Mouse (Mus musculus): ENCODE measurements around the gene Ltbp4. TPM values are rescaled to one million over a fixed set of nuclear protein-coding genes. Genes with fewer than 3 reads are reported as not detected.

Gene Ltbp4
- polyA plus RNA-seq, 1 experiment, result 68.8 TPM

DNA sequence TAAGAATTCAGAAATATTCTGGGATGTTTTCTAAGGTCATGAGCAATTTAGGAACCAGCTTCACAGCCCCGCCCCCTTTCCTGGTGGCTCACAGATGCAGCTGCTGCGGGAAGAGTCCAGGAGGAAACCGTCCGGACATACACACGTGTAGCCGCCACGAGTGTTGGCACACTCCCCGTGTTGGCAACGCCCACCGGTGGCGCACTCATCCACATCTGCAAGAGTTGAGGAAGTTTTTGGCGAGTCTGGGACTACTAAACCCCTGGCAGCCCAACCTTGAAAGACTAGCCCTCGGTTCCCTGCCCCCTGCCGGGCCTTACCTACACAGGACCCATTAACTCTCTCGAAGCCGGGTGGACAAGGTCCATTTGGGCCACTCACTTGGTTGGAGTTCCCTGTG is 8.8 kb downstream of the Ltbp4 start:
- no peak for DNase-seq (ENCODE audit: extremely low spot score in 1 of 2, low spot score in 1 of 2)

DNA sequence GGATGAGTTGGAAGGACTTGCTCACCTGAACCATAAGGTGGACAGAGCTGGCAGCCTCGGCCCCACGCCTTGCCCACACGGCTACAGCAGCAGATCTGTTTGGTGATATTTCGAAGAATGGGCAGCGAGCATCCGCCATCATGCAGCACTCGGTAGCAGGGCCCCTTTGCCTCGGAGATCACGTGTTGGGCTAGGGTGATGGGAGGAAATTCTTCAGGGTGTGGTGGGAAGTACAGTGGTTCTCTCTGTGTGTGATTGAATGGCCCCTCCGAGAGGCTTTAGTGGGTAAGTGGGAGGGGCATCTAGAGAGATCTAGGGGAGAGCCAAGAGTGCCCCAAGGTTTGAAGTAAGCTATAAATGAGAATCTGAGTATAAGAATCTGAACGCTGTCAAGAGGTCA is 9.3 kb downstream of the Ltbp4 start:
- DNase-seq (ENCODE audit: extremely low spot score in 1 of 2, low spot score in 1 of 2), result no peak

DNA sequence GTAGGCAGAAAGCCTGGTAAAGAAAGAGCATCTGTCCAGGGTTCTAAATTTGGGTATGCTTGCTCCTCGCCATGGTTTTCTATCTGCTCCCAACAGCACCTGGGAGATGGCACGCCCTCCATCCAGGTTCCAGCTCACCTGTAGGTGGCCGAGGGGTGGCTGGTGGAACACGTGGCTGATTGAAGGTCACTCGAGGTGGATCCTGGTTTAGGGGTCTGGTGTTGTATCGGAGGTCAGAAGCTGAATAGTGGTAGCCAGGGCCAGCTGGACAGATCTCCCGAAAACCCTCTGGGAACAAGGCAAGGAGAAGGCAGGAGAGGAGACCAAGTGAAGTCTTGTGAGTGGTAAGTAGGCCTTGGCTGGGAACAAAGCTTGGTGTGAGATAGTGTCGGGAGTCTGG is 10.0 kb downstream of the Ltbp4 start:
- DNase-seq (ENCODE audit: extremely low spot score in 1 of 2, low spot score in 1 of 2), result no peak

DNA sequence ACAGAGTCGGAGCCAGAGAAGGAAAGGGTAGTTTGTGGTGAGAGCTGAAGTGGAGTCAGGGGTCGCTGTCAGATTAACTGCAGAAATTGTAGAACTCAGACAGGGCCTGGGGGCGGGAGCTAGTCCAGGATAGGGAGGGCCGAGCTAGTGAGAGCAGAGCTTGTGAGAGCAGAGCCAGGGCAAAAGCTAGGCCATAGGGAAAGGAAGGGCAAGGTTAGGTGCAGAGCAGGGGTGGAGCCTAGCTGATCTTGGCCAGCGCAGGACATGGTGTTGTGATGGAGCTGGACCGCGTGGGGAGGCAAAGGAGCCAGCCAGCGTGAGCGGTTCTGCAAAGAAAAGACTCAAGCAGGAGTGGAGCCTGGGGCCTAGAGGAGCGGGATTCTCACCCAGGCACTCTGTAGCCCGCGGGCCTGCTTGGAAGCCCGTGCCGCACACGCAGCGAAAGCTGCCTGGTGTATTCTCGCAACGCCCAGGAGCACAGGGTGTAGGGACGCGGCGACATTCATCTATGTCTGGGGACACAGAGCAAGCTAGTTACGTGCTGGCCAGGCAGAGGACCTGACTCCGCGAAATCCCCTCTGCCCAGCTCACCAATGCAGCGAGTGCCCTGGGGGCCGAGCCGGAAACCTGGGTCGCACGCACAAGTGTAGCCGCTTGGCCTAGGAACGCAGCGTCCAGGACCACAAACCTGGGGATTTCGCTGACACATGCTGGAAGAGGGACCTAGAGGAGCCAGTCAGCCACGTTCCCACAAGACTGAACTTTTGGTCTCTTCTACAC is 11.2 kb downstream of the Ltbp4 start:
- no peak for DNase-seq (ENCODE audit: extremely low spot score in 1 of 2, low spot score in 1 of 2)

DNA sequence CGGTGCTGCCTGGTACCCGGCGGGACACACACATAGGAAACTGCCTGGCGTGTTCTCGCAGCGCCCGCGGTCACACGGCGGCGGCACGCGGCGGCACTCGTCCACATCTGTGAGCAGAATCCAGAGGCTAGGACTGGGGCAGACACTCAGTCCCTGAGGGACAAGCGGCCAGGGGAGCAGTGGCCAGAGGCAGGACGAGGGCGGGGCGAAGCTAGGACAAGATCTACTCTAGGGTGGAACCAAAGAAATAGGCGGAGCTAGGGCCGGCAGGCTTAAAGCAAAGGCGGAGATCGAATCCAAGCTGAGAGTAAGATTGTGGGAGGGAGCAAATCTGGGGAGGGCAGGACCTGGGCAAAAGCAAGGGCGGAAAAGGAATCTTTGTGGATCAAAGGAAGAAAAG is 11.8 kb downstream of the Ltbp4 start:
- DNase-seq (ENCODE audit: extremely low spot score in 1 of 2, low spot score in 1 of 2), result no peak

DNA sequence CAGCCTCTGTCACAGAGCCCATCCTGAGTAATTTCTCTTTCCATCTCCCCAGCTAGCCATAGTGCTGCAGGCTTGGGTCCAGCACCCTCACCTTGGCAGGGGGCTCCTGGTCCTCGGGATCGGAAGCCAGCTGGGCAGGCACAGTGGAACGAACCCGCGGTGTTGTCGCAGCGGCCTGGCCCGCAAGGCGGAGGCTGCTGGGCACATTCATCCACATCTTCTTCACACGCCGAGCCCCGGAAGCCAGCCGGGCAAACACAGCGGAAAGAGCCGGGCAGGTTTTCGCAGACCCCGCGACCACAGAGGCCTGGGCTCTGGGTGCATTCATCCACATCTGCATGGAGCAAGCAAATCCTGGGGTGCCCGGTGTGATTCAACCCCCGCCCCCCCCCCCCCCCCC is 12.6 kb downstream of the Ltbp4 start:
- no peak for DNase-seq (ENCODE audit: extremely low spot score in 1 of 2, low spot score in 1 of 2)

DNA sequence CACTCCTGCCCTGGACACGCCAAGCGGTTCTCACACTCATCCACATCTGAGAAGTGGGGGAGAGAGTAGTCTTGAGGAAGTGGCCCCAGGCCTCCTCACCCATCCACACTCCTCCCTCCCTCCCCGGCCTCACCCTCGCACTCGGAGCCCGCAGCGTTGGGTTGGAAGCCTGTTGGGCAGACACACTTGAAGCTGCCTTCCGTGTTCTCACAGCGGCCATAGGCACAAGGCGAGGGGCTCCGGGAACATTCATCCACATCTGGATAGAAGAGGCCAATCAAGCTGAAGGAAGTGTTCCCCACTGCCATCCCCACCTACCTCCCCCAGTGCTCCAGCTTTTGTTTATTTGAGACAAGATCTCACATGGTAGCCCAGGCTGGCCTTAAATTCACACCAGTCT is 13.3 kb downstream of the Ltbp4 start:
- no peak for DNase-seq (ENCODE audit: extremely low spot score in 1 of 2, low spot score in 1 of 2)

DNA sequence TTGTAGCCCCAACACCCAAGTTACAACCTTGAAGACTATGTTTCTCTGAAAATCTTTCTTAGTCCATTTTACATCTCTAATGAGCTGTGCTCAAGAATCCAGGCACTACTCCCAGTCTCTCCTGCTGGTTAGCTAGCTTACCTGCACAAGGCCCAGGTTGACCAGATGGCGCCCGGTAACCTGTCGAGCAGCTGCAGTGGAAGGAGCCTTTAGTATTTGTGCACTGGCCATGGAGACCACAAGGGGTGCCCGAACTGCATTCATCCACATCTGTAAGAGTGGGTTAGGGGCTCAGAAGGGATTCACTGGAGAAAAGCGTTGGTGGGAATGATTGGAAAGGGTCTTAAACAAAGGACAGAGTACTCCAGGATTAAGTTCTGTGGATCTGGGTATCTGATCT is 14.5 kb downstream of the Ltbp4 start:
- no peak for DNase-seq (ENCODE audit: extremely low spot score in 1 of 2, low spot score in 1 of 2)

DNA sequence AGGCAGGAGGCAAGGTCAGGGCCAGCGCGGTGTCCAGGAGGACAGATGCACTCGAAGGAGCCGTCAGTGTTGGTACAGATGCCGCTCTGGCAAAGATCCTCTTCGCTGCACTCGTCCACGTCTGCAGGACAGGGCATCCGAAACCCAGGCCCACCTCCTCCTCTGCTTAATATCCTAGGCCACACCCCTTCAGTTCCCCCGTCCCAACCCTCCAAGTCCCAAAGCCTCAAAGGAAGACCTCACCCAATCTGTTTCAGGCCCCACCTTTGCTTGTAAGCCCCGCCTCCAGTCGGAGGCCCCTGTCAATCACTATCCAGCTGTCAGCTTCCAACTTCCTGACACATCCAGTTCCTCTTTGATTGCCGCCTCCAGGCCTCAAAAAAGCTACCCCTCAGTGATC is 15.2 kb downstream of the Ltbp4 start:
- no peak for DNase-seq (ENCODE audit: extremely low spot score in 1 of 2, low spot score in 1 of 2)

DNA sequence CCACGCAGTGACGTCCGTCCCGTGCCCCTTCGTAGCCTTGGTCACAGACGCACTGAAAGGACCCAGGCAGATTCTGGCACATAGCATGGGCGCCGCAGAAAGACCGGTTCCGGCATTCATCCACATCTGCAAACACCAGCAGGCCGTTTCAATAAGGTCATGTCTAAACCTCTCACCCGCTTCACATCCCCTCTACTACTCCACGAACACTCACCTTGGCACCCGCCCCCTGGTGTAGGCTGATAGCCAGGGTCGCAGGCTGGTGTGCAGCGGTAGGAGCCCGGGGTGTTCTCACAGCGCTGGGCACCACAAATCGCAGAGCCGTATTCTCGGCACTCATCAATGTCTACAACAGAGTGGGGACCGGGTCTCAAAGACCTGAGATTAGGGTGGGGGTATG is 18.1 kb downstream of the Ltbp4 start:
- DNase-seq (ENCODE audit: extremely low spot score in 1 of 2, low spot score in 1 of 2), result no peak

DNA sequence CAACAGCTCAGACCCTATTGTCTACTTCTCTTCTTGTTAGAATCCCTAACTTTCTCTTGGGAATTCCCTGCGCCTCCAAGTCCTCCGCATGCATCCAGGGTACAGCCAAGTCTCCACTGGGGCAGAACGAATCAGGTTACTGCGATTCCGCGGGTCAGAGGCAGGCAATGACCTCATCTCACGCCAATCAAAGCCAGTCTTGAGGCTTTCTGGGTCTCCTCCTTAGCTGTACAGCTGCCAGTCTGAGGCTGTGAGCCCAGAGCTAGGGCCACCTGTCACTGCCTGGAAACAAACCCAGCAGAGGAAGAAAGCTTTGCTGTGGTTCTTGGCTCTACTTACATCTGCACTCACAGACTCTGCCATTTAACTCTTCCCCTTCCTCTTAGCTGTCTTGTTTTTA is 21.5 kb downstream of the Ltbp4 start:
- DNase-seq (ENCODE audit: extremely low spot score in 1 of 2, low spot score in 1 of 2), result no peak

DNA sequence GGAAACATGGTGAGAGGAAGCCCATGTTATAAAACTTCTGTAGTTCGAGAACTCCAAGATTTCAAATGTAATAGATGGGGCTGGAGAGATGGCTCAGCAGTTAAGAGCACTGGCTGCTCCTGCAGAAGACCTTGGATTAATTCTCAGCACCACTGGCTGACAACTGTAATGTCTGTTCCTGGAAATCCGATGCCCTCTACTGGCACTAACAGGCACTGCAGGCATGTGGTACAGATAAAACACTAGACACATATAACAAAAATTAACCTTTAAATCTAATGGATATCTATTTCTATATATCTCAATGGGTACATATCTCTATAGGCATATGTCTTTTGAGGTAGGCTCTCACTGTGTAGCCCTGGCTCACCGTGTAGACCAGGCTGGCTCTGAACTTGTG is 23.1 kb downstream of the Ltbp4 start:
- DNase-seq (ENCODE audit: extremely low spot score in 1 of 2, low spot score in 1 of 2), result no peak

DNA sequence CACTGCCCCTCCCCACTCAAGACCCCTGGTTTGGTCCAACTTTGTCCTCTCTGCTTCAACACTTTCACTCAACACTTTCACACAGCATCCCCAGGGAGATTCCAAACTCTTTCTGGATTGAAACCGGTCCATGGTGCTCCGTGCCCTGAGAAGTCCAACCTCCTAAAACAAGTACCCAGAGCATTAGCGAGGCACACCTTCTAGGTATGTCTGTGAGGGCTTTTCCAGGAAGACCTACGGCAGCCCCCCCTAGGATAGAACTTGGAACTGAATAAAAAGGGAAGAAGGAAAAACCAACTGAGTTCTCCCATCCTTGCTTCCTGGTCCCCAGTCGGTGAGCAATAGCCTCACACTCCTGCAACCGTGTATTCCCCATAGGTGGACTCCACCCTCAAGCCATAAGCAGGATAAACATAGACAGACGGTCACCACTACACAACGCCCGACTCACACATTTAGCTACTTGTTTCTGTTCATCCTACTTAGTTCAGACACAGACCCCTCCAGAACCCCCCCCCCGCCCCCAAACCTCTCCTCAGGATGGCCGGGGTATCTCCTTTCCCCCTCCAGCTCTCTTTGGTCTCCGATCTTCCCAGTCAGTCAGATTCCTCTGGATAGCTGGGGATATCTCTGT is 25.7 kb downstream of the Ltbp4 start:
- DNase-seq (ENCODE audit: extremely low spot score in 1 of 2, low spot score in 1 of 2), result no peak

DNA sequence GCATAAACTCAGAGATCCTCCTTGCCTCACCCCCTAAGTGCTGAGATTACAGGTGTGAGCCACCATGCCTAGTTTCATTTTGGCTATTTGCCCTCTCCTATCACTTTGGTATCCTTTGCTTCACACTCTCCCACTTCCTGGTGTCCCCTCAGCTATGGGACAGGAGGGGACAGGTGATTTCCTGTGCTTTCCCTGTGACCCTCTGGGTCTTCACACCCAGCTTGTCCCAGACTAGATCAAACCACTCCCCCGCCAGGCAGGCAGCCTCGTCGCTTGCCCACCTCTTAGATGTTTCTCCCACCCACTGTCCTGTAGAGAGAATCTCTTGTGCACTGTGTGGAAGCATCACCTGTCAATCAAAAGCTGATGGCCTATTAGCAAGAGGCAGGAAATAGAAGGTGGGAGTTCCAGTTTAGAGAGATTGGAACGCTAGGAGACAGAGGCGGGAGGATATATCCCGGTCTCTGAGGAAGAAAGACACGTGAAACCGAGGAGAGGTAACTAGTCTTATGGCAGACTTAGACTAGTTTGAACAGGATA is 26.4 kb downstream of the Ltbp4 start:
- no peak for DNase-seq (ENCODE audit: extremely low spot score in 1 of 2, low spot score in 1 of 2)

DNA sequence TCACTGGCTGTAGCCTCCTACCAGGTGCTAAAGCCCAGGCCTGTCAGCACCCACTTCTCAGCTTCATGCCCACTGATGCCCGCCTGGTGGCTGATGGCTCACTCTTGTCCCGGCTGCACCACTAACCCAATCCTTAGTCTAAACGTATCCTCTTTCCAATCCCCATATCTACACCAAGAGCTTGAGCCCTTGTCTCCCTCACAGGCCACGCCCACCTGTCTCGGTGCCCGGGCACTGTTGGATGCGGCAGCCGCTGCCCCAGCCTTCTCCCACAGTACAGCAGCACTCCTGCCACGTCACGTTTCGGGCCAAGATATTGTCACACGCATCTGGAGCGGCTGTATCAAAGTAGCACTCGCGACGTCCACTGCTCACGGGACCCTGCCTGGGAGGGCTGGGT is 27.2 kb downstream of the Ltbp4 start:
- no peak for DNase-seq (ENCODE audit: extremely low spot score in 1 of 2, low spot score in 1 of 2)

DNA sequence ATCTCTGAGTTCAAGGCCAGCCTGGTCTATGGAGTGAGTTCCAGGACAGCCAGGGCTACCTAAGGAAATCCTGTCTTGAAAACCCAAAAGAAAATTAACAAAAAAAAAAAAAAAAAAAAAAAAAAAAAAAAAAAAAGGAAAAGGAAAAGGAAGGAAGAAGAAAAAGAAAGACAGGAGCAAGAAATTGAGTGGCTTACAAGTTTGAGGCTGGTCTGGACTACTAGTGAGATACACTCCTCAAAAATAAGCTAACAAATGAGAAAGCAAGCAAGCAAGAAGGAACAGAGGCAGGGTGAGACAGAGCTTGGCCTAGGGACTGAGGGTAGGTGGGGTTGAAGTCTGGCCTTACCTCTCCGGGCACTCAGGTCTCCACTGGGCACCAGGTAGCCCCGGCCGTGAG is 27.7 kb downstream of the Ltbp4 start:
- no peak for DNase-seq (ENCODE audit: extremely low spot score in 1 of 2, low spot score in 1 of 2)

DNA sequence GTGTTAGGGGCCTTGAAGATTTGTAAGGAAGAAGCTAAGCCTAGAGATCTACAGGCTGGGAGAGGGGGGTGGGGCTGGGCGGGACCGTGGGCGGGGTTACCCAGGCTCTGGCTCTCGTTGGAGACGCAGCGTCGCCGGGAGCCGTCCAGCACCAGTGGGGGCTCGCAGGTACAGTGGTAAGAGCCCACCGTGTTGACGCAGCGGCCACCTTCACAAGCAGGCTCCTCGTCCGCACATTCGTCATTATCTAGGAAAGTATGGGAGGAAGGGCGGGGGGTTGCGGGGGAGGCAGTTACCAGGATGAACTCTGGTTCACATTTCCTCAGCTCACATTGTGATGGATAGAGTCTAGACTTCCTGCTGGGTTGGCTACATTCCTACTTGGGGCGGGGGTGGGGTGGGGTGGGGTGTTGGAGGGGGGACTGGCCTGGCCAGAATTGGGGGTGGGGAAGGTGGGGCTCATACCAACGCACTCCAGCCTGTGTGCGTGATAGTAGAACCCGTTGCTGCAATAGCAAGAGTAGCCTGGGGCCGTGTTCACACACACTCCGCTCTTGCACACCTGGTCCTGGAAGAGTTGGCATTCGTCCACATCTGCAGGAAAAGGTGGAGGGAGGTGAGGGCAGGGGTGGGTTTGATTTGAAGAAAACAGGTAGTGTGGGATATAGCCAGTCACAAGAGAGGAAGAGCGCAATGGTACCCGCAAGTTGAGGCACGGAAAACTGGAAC is 28.5 kb downstream of the Ltbp4 start:
- DNase-seq (ENCODE audit: extremely low spot score in 1 of 2, low spot score in 1 of 2), result no peak

DNA sequence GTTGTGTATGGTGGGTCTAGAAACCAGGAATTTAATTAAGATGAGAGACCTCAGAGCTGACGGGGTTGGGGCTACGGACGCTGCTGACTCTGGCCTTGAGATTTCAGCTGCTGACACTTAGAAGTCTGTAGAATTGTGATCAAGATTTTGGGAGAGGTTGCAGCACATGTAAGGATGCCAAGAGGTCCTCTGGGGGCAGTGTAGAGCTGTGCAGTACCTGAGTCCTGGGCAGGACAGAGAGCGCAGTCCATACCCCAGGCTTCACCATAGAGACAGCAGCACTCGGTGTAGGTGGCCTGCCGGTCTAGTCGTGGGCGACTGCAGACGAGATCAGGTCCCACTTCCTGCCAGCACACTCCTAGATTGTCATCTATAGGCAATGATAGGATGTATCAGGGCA is 29.9 kb downstream of the Ltbp4 start:
- DNase-seq (ENCODE audit: extremely low spot score in 1 of 2, low spot score in 1 of 2), result no peak

DNA sequence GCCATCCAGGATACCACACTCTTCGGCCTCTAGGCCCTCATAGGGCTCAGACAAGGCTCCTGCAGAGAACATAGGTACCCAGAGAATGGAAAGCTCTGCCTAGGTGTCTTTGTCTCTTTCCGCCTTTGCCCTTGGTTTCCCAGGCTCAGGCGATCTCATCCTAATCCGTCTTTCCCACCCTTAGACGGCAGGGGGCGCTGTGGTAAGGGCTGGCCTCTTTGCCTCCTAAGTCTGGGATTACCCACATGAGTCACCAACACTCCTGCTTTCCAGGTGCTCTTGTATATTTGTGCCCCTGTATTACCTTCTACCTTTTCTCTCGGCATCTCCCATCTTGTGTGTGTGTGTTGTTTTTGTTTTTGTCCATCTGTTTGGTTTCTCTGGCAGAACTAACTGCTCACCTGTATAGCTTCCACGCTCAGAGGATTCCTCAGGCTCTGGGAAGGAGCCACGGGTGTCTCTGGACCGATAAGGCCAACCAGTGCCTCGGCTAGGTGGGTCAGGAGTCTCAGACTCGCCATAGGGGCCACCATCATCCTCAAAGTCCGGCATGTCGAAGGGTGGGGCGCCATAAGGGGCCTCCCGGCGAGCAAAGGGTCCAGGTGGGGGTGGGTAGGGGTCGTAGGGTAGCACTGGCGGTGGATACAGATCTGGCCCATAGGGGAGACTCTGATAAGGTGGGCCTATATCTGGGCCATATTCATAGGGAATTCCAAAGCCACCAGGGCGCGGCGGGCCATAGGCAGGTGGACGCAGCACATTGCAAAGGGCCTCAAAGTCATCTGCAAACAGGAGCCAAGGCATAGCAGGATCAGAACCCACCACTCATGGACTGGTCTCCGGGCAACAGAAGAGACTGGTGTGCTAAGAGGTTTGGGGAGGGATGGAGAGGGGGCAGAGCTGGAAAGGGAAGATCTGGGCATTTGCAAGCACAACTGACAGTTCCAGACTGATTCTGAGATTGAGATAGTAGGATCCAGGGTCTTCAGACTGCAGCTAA is 31.0 kb downstream of the Ltbp4 start:
- DNase-seq (ENCODE audit: extremely low spot score in 1 of 2, low spot score in 1 of 2), result no peak

DNA sequence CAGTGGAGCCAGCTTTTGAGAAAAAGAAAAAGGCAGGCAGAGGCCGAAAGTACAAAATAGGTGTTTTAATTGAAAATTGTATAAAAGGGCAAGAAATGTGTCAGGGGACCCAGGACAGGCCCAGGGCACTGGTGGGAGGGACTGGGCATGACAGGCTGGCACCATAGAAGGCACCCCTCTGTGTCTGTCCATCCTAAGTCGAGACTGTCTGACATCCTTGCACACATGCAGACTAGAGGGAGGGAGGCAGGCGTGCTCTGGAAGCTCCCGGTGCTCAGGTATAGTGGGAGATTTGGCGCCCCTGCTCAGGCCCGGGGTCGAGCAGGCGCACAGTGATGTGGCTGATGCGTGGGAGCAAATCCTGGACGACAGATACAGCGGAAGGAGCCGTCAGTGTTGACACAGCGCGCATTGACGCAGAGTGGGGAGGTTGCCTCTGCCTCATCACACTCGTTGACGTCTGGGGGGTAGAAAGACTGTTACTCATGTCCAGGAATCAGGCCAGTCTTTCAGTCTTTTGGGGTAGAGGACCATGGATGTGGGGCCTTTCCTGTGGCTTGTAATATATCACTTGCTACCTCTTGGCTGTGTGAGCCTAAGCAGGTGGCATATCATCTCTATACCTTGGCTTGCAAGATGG is 32.3 kb downstream of the Ltbp4 start:
- no peak for DNase-seq (ENCODE audit: extremely low spot score in 1 of 2, low spot score in 1 of 2)
